Mouse (Mus musculus) liver, postnatal 0 days (tissue): ENCODE results near the gene Zcchc24.

Experiments used
- CTCF ChIP-seq: sonication (generic); IDR thresholded peaks from 2 replicates; pipeline ENCODE4 v1.5.1; 2016; ENCODE audit warnings: antibody characterized with exemption, low read depth
- EP300 ChIP-seq: IDR thresholded peaks from 2 replicates; pipeline ENCODE4 v1.6.1; 2016; ENCODE audit warnings: antibody characterized with exemption, low read depth, mild to moderate bottlenecking

GRCm38 (mm10) chr14:25816416-25816815, 47.6 kb upstream of the Zcchc24 start:
- peak; percentile 91 for TF ChIP-seq CTCF
- no peak for TF ChIP-seq EP300
